Mouse (Mus musculus) midbrain, embryonic 16.5 days (tissue): Measurements from ENCODE around the gene A930009A15Rik. TPM values are rescaled to one million over a fixed set of nuclear protein-coding genes. Genes with fewer than 3 reads are reported as not detected.

Source experiments
- ATAC-seq: fragments of 200-750 bp; cut with Nextera tagmentation; 2 replicates; pipeline ENCODE4 v1.8.0; 2017; ENCODE audit warnings: moderate TSS enrichment
- H3K27ac ChIP-seq: fragments of 300-500 bp; sonication (generic); 2 replicates; pipeline ENCODE4 v1.5.1; 2014; ENCODE audit warnings: mild to moderate bottlenecking, low read length, mixed read lengths
- H3K27me3 ChIP-seq: fragments of 300-500 bp; sonication (generic); 2 replicates; pipeline ENCODE4 v1.6.1; 2014; ENCODE audit warnings: low read depth, low read length, mixed read lengths; ENCODE audit not compliant: control insufficient read depth, insufficient read depth
- H3K36me3 ChIP-seq: fragments of 300-500 bp; sonication (generic); 2 replicates; pipeline ENCODE4 v1.6.1; 2014; ENCODE audit warnings: mild to moderate bottlenecking, low read length, moderate library complexity, mixed read lengths; ENCODE audit not compliant: control insufficient read depth, insufficient read depth
- H3K4me1 ChIP-seq: fragments of 300-500 bp; sonication (generic); 2 replicates; pipeline ENCODE4 v1.6.1; 2014; ENCODE audit warnings: mild to moderate bottlenecking, low read length, mixed read lengths; ENCODE audit not compliant: control insufficient read depth, insufficient read depth
- H3K4me2 ChIP-seq: fragments of 300-500 bp; sonication (generic); 2 replicates; pipeline ENCODE4 v1.6.1; 2014; ENCODE audit warnings: mild to moderate bottlenecking, low read length, mixed read lengths
- H3K4me3 ChIP-seq: fragments of 300-500 bp; sonication (generic); 2 replicates; pipeline ENCODE4 v1.5.1; 2014; ENCODE audit warnings: low read depth, mild to moderate bottlenecking, low read length, moderate library complexity, mixed read lengths
- H3K9ac ChIP-seq: fragments of 300-500 bp; sonication (generic); 2 replicates; pipeline ENCODE4 v1.6.1; 2014; ENCODE audit warnings: low read depth, low read length, mixed read lengths
- H3K9me3 ChIP-seq: fragments of 300-500 bp; sonication (generic); replicated peaks from 2 replicates; pipeline ENCODE4 v1.6.1; 2014; ENCODE audit warnings: mild to moderate bottlenecking, low read length, mixed read lengths; ENCODE audit not compliant: control insufficient read depth, poor library complexity, severe bottlenecking
- WGBS: fragments of 180-500 bp; shearing (Covaris S2); extraction: QIAGEN DNeasy Blood & Tissue Kit; methylation state at CpG from one replicate; pipeline ENCODE4 v1.1.7; 2014; 5-methylcytosine and 5-hydroxymethylcytosine counted together
- polyA plus RNA-seq: library from polyadenylated mRNA; unstranded; fragments of >200 nt; fragmentation: Nextera tagmentation; extraction: Ambion mirVana; gene quantifications from 2 replicates; pipeline ENCODE4 v1.2.1, GENCODE M21; 2015

The A930009A15Rik gene
- polyA plus RNA-seq, 1 experiment from 2014 or later = 0.43 TPM

DNA sequence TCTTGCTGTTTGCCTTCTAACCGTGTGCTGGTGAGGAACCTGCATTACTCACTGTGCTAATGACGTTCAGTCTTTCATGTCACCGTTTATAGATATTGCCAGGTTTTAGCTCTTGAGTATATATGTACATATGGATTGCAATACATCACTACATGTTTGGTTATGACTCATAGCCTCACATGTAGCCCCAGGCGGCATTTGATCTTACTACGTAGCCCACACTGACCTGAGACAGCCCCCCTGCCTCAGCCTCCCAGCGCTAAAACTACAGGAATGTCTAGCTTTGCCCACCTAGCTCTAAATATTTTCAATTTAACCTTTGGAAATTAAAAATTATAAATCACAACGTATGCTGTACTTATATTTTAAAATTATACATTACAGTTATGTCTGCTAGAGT, 53.7 kb downstream of the A930009A15Rik start:
- Histone ChIP-seq H3K4me2 (no peak overlapping the region; the same call in 1 of the 2 replicates), H3K4me1 (peaks cover 7% of the 10 kb centered on the region; the same call in 1 of the 2 replicates), H3K27me3 (peaks cover 3% of the 10 kb centered on the region; the same call in 1 of the 2 replicates), H3K4me3 (no peak overlapping the region), H3K27ac (no peak overlapping the region), H3K36me3 (no peaks in the 10 kb centered on the region), H3K9ac (no peak overlapping the region), H3K9me3 (no peaks in the 10 kb centered on the region)
- ATAC-seq = no peak
- WGBS = 81% methylated on average over 7 of the region's 7 CpGs

GRCm38 (mm10) chr10:115623956-115624671, 54.3 kb downstream of the A930009A15Rik start:
- WGBS = 27% methylated on average over 15 of the region's 15 CpGs
- Histone ChIP-seq H3K27me3 (peaks cover 3% of the 10 kb centered on the region; the same call in 1 of the 2 replicates), H3K27ac (no peak overlapping the region), H3K9ac (no peak overlapping the region; the same call in 1 of the 2 replicates), H3K4me3 (peak overlapping the region; percentile 12; the same call in 1 of the 2 replicates), H3K9me3 (no peaks in the 10 kb centered on the region), H3K4me2 (peak overlapping the region; percentile 39), H3K4me1 (peaks cover 7% of the 10 kb centered on the region; the same call in 1 of the 2 replicates), H3K36me3 (no peaks in the 10 kb centered on the region)
- ATAC-seq = peak; percentile 86

DNA sequence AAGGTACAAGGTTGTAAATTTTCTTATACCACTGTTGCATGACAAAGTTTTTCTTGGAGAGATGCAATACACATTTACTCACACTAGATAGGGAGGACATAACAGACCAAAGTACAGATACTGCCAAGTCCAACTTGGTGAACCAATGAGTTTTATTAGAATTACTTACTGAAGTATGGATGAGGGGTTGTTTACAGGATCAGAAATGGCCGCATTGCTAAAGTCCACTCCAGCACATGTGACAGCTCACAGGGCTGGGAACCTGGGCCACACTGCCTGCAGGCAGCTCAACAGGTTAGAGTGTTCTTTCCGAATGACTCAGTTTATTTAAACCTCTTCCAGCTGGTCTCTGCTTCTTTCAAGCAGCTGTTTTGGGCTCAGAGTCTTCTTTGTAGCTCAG, 55.2 kb downstream of the A930009A15Rik start:
- Histone ChIP-seq H3K27ac (no peak overlapping the region), H3K4me3 (no peak overlapping the region), H3K36me3 (no peaks in the 10 kb centered on the region), H3K4me2 (no peak overlapping the region), H3K9me3 (no peaks in the 10 kb centered on the region), H3K4me1 (peaks cover 7% of the 10 kb centered on the region; the same call in 1 of the 2 replicates), H3K27me3 (no peaks in the 10 kb centered on the region), H3K9ac (no peak overlapping the region)
- ATAC-seq = no peak
- WGBS = 83% methylated on average over 2 of the region's 2 CpGs

GRCm38 (mm10) chr10:115626678-115627077, 56.9 kb downstream of the A930009A15Rik start:
- H3K4me3 ChIP-seq = no peak overlapping the region
- WGBS = 86% methylated on average over 6 of the region's 6 CpGs
- no peak overlapping the region for H3K4me2 ChIP-seq
- H3K9me3 ChIP-seq = no peaks in the 10 kb centered on the region
- H3K27ac ChIP-seq = no peak overlapping the region
- no peaks in the 10 kb centered on the region for H3K27me3 ChIP-seq
- ATAC-seq = no peak
- H3K9ac ChIP-seq = no peak overlapping the region
- peaks cover 7% of the 10 kb centered on the region; the same call in 1 of the 2 replicates for H3K4me1 ChIP-seq
- no peaks in the 10 kb centered on the region for H3K36me3 ChIP-seq

Other genes starting within 250 kb of the A930009A15Rik start
- gene Tmem19, start 207.5 kb upstream of the A930009A15Rik start, polyA plus RNA-seq = 37.6 and 38.2 TPM in 2 replicates
- 22.8 and 24.8 TPM in 2 replicates for gene Thap2, start 185.5 kb upstream of the A930009A15Rik start, polyA plus RNA-seq
- gene Zfc3h1, start 185.0 kb upstream of the A930009A15Rik start, polyA plus RNA-seq = 14.3 and 17.3 TPM in 2 replicates
- 1.3 and 1.4 TPM in 2 replicates for gene Lgr5, start 17.8 kb downstream of the A930009A15Rik start, polyA plus RNA-seq
- 0.61 and 1.0 TPM in 2 replicates for gene Tspan8, start 246.8 kb downstream of the A930009A15Rik start, polyA plus RNA-seq